Mouse (Mus musculus): Measurements from ENCODE around the gene Rassf5.

GRCm38 (mm10) chr1:131137111-131137510, 107.9 kb downstream of the Rassf5 start:
- TF ChIP-seq EP300 (IDR thresholded peaks at IDR 0.05; ENCODE audit: low read depth) (no peak), CTCF (IDR thresholded peaks at IDR 0.05; ENCODE audit: low read depth) (no peak)
